ENCODE assay signal across 20 mouse cellular contexts in the genomic region with DNA sequence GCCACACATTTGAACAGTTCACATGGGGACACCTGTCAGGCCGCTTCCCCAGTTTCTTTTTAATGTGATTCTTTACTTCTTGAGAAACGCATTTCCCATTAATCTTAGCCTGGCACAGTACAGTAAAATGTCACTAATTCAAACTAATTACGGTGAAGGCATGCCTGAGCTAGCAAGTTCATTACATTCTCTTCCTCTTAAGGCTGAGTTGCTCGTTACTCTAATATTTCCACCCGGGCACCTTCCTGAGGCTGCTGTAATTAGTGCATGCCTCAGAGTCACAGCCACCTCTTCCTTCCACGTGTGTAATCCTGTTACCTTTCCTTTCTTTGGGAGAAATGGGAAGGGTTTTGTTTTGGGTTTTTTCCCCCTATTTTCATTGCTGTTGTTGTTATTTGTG.
DNase-seq lines count a peak whose midpoint lies in the region; ATAC-seq and TF ChIP-seq lines count a peak whose summit lies in the region.
"Had no signal": no experiment of that assay in that cellular context is flagged by ENCODE, and none has a peak within 500 bp of the region (broad histone marks: within the 10 kb centered on the region; RNA-seq: fewer than 3 reads in every experiment).

No protein-coding gene starts in this region.

- H3K36me3 ChIP-seq in embryonic facial prominence, embryonic 14.5 days (ENCODE audit: control insufficient read depth, insufficient read depth, low read length), result no peaks in the 10 kb centered on the region
- H3K36me3 ChIP-seq in embryonic facial prominence, embryonic 10.5 days (replicated peaks), result peaks cover 35% of the 10 kb centered on the region
- H3K36me3 ChIP-seq in limb, embryonic 11.5 days (ENCODE audit: control insufficient read depth, insufficient read depth, low read length), result no peaks in the 10 kb centered on the region
- peaks cover 35% of the 10 kb centered on the region for H3K36me3 ChIP-seq in limb, embryonic 10.5 days
- H3K36me3 ChIP-seq in forebrain, postnatal 0 days (ENCODE audit: insufficient read depth), result no peaks in the 10 kb centered on the region
- H3K36me3 ChIP-seq in neural tube, embryonic 15.5 days, result no peaks in the 10 kb centered on the region
- H3K36me3 ChIP-seq: G1E had no signal

- no peaks in the 10 kb centered on the region for H3K27me3 ChIP-seq in embryonic facial prominence, embryonic 14.5 days (replicated peaks; ENCODE audit: control insufficient read depth, insufficient read depth, low read length)
- no peaks in the 10 kb centered on the region for H3K27me3 ChIP-seq in embryonic facial prominence, embryonic 10.5 days (replicated peaks; ENCODE audit: low read depth, poor library complexity, severe bottlenecking)
- H3K27me3 ChIP-seq in limb, embryonic 11.5 days (ENCODE audit: control insufficient read depth, insufficient read depth, low read length), result no peaks in the 10 kb centered on the region
- H3K27me3 ChIP-seq in limb, embryonic 10.5 days (ENCODE audit: low read depth, poor library complexity, severe bottlenecking), result no peaks in the 10 kb centered on the region
- H3K27me3 ChIP-seq in forebrain, postnatal 0 days (ENCODE audit: insufficient read depth, low read length), result no peaks in the 10 kb centered on the region
- H3K27me3 ChIP-seq in neural tube, embryonic 15.5 days (replicated peaks), result no peaks in the 10 kb centered on the region

- H3K9ac ChIP-seq in embryonic facial prominence, embryonic 14.5 days (ENCODE audit: low read depth, low read length), result no peak overlapping the region
- no peak overlapping the region for H3K9ac ChIP-seq in limb, embryonic 11.5 days (ENCODE audit: low read length)
- H3K9ac ChIP-seq in forebrain, postnatal 0 days, result no peak overlapping the region
- no peak overlapping the region for H3K9ac ChIP-seq in neural tube, embryonic 15.5 days (replicated peaks)

- H3K4me1 ChIP-seq in embryonic facial prominence, embryonic 14.5 days (ENCODE audit: control insufficient read depth, insufficient read depth, low read length), result peaks cover 10% of the 10 kb centered on the region; the same call in 1 of the 2 replicates
- H3K4me1 ChIP-seq in embryonic facial prominence, embryonic 10.5 days, result peaks cover 23% of the 10 kb centered on the region
- peaks cover 8% of the 10 kb centered on the region; the same call in 1 of the 2 replicates for H3K4me1 ChIP-seq in limb, embryonic 11.5 days (ENCODE audit: control insufficient read depth, insufficient read depth, low read length)
- peaks cover 44% of the 10 kb centered on the region for H3K4me1 ChIP-seq in limb, embryonic 10.5 days
- no peaks in the 10 kb centered on the region for H3K4me1 ChIP-seq in forebrain, postnatal 0 days (ENCODE audit: insufficient read depth)
- peaks cover 8% of the 10 kb centered on the region for H3K4me1 ChIP-seq in neural tube, embryonic 15.5 days

- no peak overlapping the region for H3K27ac ChIP-seq in embryonic facial prominence, embryonic 14.5 days (replicated peaks; ENCODE audit: low read depth, low read length)
- no peak overlapping the region for H3K27ac ChIP-seq in embryonic facial prominence, embryonic 10.5 days (replicated peaks)
- H3K27ac ChIP-seq in limb, embryonic 11.5 days (replicated peaks; ENCODE audit: low read depth, low read length), result no peak overlapping the region
- no peak overlapping the region for H3K27ac ChIP-seq in limb, embryonic 10.5 days
- H3K27ac ChIP-seq in forebrain, postnatal 0 days (ENCODE audit: low read depth, low read length), result no peak overlapping the region
- 0 out of 2 replicates have a peak overlapping the region, but pooled peaks have one; percentile 5 for H3K27ac ChIP-seq in neural tube, embryonic 15.5 days (replicated peaks)
- H3K27ac ChIP-seq: stomach, postnatal 0 days had no signal

- ATAC-seq in embryonic facial prominence, embryonic 14.5 days (ENCODE audit: low read depth), result no peak
- no peak for ATAC-seq in limb, embryonic 11.5 days (ENCODE audit: insufficient number of reproducible peaks, low FRiP score, low TSS enrichment, low read depth)
- peak; percentile 36; the same call in 1 of the 2 replicates for ATAC-seq in forebrain, postnatal 0 days
- peak; percentile 67; the same call in 1 of the 2 replicates for ATAC-seq in neural tube, embryonic 15.5 days (ENCODE audit: low FRiP score)
- ATAC-seq: CD4-positive, CD25-positive, alpha-beta regulatory T cell, adult 4 months had no signal

- no peak overlapping the region for H3K4me2 ChIP-seq in embryonic facial prominence, embryonic 14.5 days (ENCODE audit: low read depth, low read length)
- H3K4me2 ChIP-seq in limb, embryonic 11.5 days (ENCODE audit: low read depth, severe bottlenecking), result peak overlapping the region; percentile 10; the same call in 1 of the 2 replicates
- no peak overlapping the region for H3K4me2 ChIP-seq in forebrain, postnatal 0 days (ENCODE audit: low read depth)
- H3K4me2 ChIP-seq in neural tube, embryonic 15.5 days, result no peak overlapping the region

- no peak overlapping the region for H3K4me3 ChIP-seq in embryonic facial prominence, embryonic 14.5 days (ENCODE audit: low read depth, low read length)
- no peak overlapping the region for H3K4me3 ChIP-seq in embryonic facial prominence, embryonic 10.5 days
- H3K4me3 ChIP-seq in limb, embryonic 11.5 days (ENCODE audit: low read depth, low read length), result no peak overlapping the region
- H3K4me3 ChIP-seq in limb, embryonic 10.5 days, result no peak overlapping the region
- H3K4me3 ChIP-seq in forebrain, postnatal 0 days (ENCODE audit: low read depth, low read length), result no peak overlapping the region
- no peak overlapping the region for H3K4me3 ChIP-seq in neural tube, embryonic 15.5 days (replicated peaks)

- TF ChIP-seq CTCF in forebrain, postnatal 0 days (IDR thresholded peaks at IDR 0.05; ENCODE audit: low read depth), result no peak

- DNase-seq in embryonic facial prominence, embryonic 14.5 days (ENCODE audit: low spot score), result peak; percentile 27
- DNase-seq in embryonic facial prominence, embryonic 10.5 days (ENCODE audit: low spot score), result no peak
- no peak for DNase-seq in limb, embryonic 11.5 days (ENCODE audit: low spot score)
- no peak for DNase-seq in limb, embryonic 10.5 days (ENCODE audit: low spot score)
- DNase-seq in forebrain, postnatal 0 days, result no peak
- DNase-seq in cerebellum, adult 18-20 months, result no peak
- DNase-seq in thymus, postnatal 25 days, result no peak
- DNase-seq: adrenal gland, adult 8-10 months; cerebellum, adult 11 months; cerebellum, postnatal 25 days; heart, adult 11 months; kidney, adult 18-20 months; layer of hippocampus, postnatal 36 days; lung, adult 2 months; lung, postnatal 36 days; right cerebral cortex, postnatal 25 days had no signal

- no peaks in the 10 kb centered on the region for H3K9me3 ChIP-seq in embryonic facial prominence, embryonic 14.5 days (ENCODE audit: control insufficient read depth, low read length)
- H3K9me3 ChIP-seq in embryonic facial prominence, embryonic 10.5 days, result no peaks in the 10 kb centered on the region
- H3K9me3 ChIP-seq in limb, embryonic 11.5 days (ENCODE audit: control insufficient read depth, low read length), result no peaks in the 10 kb centered on the region
- no peaks in the 10 kb centered on the region for H3K9me3 ChIP-seq in limb, embryonic 10.5 days (replicated peaks)
- H3K9me3 ChIP-seq in forebrain, postnatal 0 days (ENCODE audit: low read length), result no peaks in the 10 kb centered on the region
- H3K9me3 ChIP-seq in neural tube, embryonic 15.5 days (replicated peaks), result no peaks in the 10 kb centered on the region

- WGBS in embryonic facial prominence, embryonic 14.5 days, result 45% methylated on average over 6 of the region's 6 CpGs
- WGBS in embryonic facial prominence, embryonic 10.5 days, result 60% methylated on average over 6 of the region's 6 CpGs
- 25% methylated on average over 6 of the region's 6 CpGs for whole genome bisulfite sequencing in limb, embryonic 11.5 days
- WGBS in limb, embryonic 10.5 days, result 46% methylated on average over 6 of the region's 6 CpGs
- 19% methylated on average over 6 of the region's 6 CpGs for WGBS in forebrain, postnatal 0 days
- 37% methylated on average over 6 of the region's 6 CpGs for WGBS in neural tube, embryonic 15.5 days

Comparison
In these comparisons a context has a peak if more than half of its experiments do, and no peak if none do; other contexts are left out.
1. ATAC-seq: peak in forebrain, postnatal 0 days (single experiment) and neural tube, embryonic 15.5 days (single experiment); none in embryonic facial prominence, embryonic 14.5 days (single experiment) and limb, embryonic 11.5 days (single experiment).